Mouse (Mus musculus): ENCODE results near the gene Prkch. TPM values are rescaled to one million over a fixed set of nuclear protein-coding genes. Genes with fewer than 3 reads are reported as not detected.
A peak's percentile ranks its signal among the peaks of the same experiment; 100 is the strongest.

Gene Prkch
- total and polyA plus RNA-seq, 2 experiments from 2014 or later, result 10.4 to 16.7 TPM

- 92% methylated on average over 1 of the region's 1 CpGs for WGBS
- no peak for ATAC-seq
- no peak for TF ChIP-seq CTCF (IDR thresholded peaks at IDR 0.05; ENCODE audit: low read depth)
Observed at GRCm38 (mm10) chr12:73727046-73727445, 142.4 kb downstream of the Prkch start.

GRCm38 (mm10) chr12:73730603-73731002 lies 146.0 kb downstream of the Prkch start:
- DNase-seq (no peak), ATAC-seq (no peak)
- H3K27me3 ChIP-seq (ENCODE audit: insufficient read depth, low read length), result no peaks in the 10 kb centered on the region
- no peak overlapping the region for H3K4me3 ChIP-seq (ENCODE audit: low read depth, low read length)
- no peaks in the 10 kb centered on the region; the same call in 1 of the 2 replicates for H3K4me1 ChIP-seq (ENCODE audit: insufficient read depth)
- no peak for TF ChIP-seq CTCF (IDR thresholded peaks at IDR 0.05; ENCODE audit: low read depth)
- WGBS, result 17% methylated on average over 4 of the region's 4 CpGs
- H3K4me2 ChIP-seq (ENCODE audit: low read depth), result no peak overlapping the region
- no peak overlapping the region for H3K27ac ChIP-seq (ENCODE audit: low read depth, low read length)
- no peak overlapping the region for H3K9ac ChIP-seq
- no peaks in the 10 kb centered on the region for H3K9me3 ChIP-seq (ENCODE audit: low read length)
- no peaks in the 10 kb centered on the region for H3K36me3 ChIP-seq (ENCODE audit: insufficient read depth)

More at GRCm38 (mm10) chr12:73727046-73727445, 142.4 kb downstream of the Prkch start:
- Histone ChIP-seq H3K27me3 (ENCODE audit: insufficient read depth, low read length) (no peaks in the 10 kb centered on the region), H3K4me1 (ENCODE audit: insufficient read depth) (no peaks in the 10 kb centered on the region), H3K4me3 (ENCODE audit: low read depth, low read length) (no peak overlapping the region), H3K9ac (no peak overlapping the region), H3K27ac (ENCODE audit: low read depth, low read length) (no peak overlapping the region), H3K4me2 (ENCODE audit: low read depth) (no peak overlapping the region), H3K36me3 (ENCODE audit: insufficient read depth) (no peaks in the 10 kb centered on the region), H3K9me3 (ENCODE audit: low read length) (no peaks in the 10 kb centered on the region)
- no peak for DNase-seq

GRCm38 (mm10) chr12:73731093-73731492 lies 146.5 kb downstream of the Prkch start:
- WGBS, result 82% methylated on average over 5 of the region's 5 CpGs
- DNase-seq, result no peak
- no peak overlapping the region for H3K27ac ChIP-seq (ENCODE audit: low read depth, low read length)
- TF ChIP-seq CTCF (IDR thresholded peaks at IDR 0.05; ENCODE audit: low read depth), result no peak
- H3K4me3 ChIP-seq (ENCODE audit: low read depth, low read length), result no peak overlapping the region
- ATAC-seq, result no peak
- H3K4me2 ChIP-seq (ENCODE audit: low read depth), result no peak overlapping the region
- no peaks in the 10 kb centered on the region for H3K9me3 ChIP-seq (ENCODE audit: low read length)
- no peaks in the 10 kb centered on the region for H3K27me3 ChIP-seq (ENCODE audit: insufficient read depth, low read length)
- no peaks in the 10 kb centered on the region; the same call in 1 of the 2 replicates for H3K4me1 ChIP-seq (ENCODE audit: insufficient read depth)
- no peaks in the 10 kb centered on the region for H3K36me3 ChIP-seq (ENCODE audit: insufficient read depth)
- no peak overlapping the region for H3K9ac ChIP-seq

- DNase-seq, result peak; percentile 47
- no peak for TF ChIP-seq CTCF (IDR thresholded peaks at IDR 0.05; ENCODE audit: low read depth)
- 44% methylated on average over 17 of the region's 17 CpGs for WGBS
- no peaks in the 10 kb centered on the region; the same call in 1 of the 2 replicates for H3K4me1 ChIP-seq (ENCODE audit: insufficient read depth)
- ATAC-seq, result peak; percentile 65
- H3K36me3 ChIP-seq (ENCODE audit: insufficient read depth), result no peaks in the 10 kb centered on the region
- H3K9me3 ChIP-seq (ENCODE audit: low read length), result no peaks in the 10 kb centered on the region
- 0 out of 2 replicates have a peak overlapping the region, but pooled peaks have one; percentile 21 for H3K27ac ChIP-seq (ENCODE audit: low read depth, low read length)
- no peak overlapping the region for H3K4me2 ChIP-seq (ENCODE audit: low read depth)
- H3K4me3 ChIP-seq (ENCODE audit: low read depth, low read length), result no peak overlapping the region
- no peak overlapping the region for H3K9ac ChIP-seq
- no peaks in the 10 kb centered on the region for H3K27me3 ChIP-seq (ENCODE audit: insufficient read depth, low read length)
Observed at GRCm38 (mm10) chr12:73731848-73732540, 147.4 kb downstream of the Prkch start.

- Histone ChIP-seq H3K4me2 (ENCODE audit: low read depth) (no peak overlapping the region), H3K9me3 (ENCODE audit: low read length) (no peaks in the 10 kb centered on the region), H3K36me3 (ENCODE audit: insufficient read depth) (no peaks in the 10 kb centered on the region), H3K27me3 (ENCODE audit: insufficient read depth, low read length) (no peaks in the 10 kb centered on the region), H3K4me3 (ENCODE audit: low read depth, low read length) (no peak overlapping the region), H3K9ac (no peak overlapping the region), H3K4me1 (ENCODE audit: insufficient read depth) (no peaks in the 10 kb centered on the region; the same call in 1 of the 2 replicates), H3K27ac (ENCODE audit: low read depth, low read length) (no peak overlapping the region)
- TF ChIP-seq CTCF (IDR thresholded peaks at IDR 0.05; ENCODE audit: low read depth), result no peak
- DNase-seq (no peak), ATAC-seq (no peak)
- 77% methylated on average over 7 of the region's 7 CpGs for WGBS
Observed at GRCm38 (mm10) chr12:73732862-73733261, 148.3 kb downstream of the Prkch start.

- H3K4me1 ChIP-seq (ENCODE audit: insufficient read depth), result no peaks in the 10 kb centered on the region; the same call in 1 of the 2 replicates
- H3K36me3 ChIP-seq (ENCODE audit: insufficient read depth), result no peaks in the 10 kb centered on the region
- no peak overlapping the region for H3K27ac ChIP-seq (ENCODE audit: low read depth, low read length)
- no peak for ATAC-seq
- WGBS, result 91% methylated on average over 3 of the region's 3 CpGs
- H3K4me2 ChIP-seq (ENCODE audit: low read depth), result no peak overlapping the region
- no peak for DNase-seq
- H3K4me3 ChIP-seq (ENCODE audit: low read depth, low read length), result no peak overlapping the region
- no peaks in the 10 kb centered on the region for H3K9me3 ChIP-seq (ENCODE audit: low read length)
- no peak for TF ChIP-seq CTCF (IDR thresholded peaks at IDR 0.05; ENCODE audit: low read depth)
- H3K27me3 ChIP-seq (ENCODE audit: insufficient read depth, low read length), result no peaks in the 10 kb centered on the region
- H3K9ac ChIP-seq, result no peak overlapping the region
Observed at GRCm38 (mm10) chr12:73736931-73737330, 152.3 kb downstream of the Prkch start.

- no peak overlapping the region for H3K4me3 ChIP-seq (ENCODE audit: low read depth, low read length)
- 91% methylated on average over 6 of the region's 6 CpGs for WGBS
- no peak for ATAC-seq
- H3K4me1 ChIP-seq (ENCODE audit: insufficient read depth), result no peaks in the 10 kb centered on the region
- no peaks in the 10 kb centered on the region for H3K27me3 ChIP-seq (ENCODE audit: insufficient read depth, low read length)
- TF ChIP-seq CTCF (IDR thresholded peaks at IDR 0.05; ENCODE audit: low read depth), result no peak
- no peak overlapping the region for H3K4me2 ChIP-seq (ENCODE audit: low read depth)
- DNase-seq, result no peak
- H3K27ac ChIP-seq (ENCODE audit: low read depth, low read length), result no peak overlapping the region
- H3K9me3 ChIP-seq (ENCODE audit: low read length), result no peaks in the 10 kb centered on the region
- no peaks in the 10 kb centered on the region for H3K36me3 ChIP-seq (ENCODE audit: insufficient read depth)
- no peak overlapping the region for H3K9ac ChIP-seq
Observed at GRCm38 (mm10) chr12:73739611-73740219, 155.1 kb downstream of the Prkch start.
